Mouse (Mus musculus): ENCODE measurements around the gene Ak1. TPM values are rescaled to one million over a fixed set of nuclear protein-coding genes. Genes with fewer than 3 reads are reported as not detected.

Gene Ak1
- total RNA-seq (2023) = 0.77 TPM

DNA sequence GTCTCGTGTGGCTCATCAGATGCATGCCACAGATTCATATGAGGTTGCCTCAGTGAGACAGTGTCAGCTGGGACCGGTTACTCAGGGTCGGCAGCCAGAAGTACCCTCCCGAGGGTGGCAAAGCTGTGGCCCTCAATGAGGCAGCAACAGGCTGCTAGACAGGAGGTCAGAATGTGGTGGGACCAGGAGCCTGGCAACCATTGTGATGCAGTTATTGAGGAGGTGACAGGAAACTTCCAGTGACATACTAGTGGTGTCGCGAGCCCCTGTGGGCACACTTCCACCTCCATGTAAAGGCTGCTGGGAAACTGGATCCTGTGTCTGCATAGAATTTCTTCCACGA, at the start of gene Ak1:
Gene Ak1 (plus strand): TSS at position 242 of the 343 bp plus-strand sequence.

DNA sequence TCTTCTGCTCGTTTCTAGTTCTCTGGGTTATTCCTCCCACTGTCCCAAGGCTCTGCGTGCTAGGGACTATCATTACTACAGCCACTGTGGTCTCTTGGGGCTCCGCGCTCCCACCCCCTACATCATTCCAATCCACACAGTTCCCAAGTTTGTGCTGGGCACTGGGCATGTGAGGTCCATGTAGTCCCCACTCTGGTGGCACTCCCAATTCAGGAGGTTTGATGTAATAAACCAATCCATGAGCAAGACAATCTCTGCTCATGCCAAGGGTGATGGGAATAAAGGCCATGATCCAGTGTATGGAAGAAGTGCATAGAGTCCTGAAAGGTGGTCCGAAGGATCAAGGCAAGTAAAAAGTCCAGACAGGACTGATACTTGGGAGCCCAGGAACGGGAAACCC, 47.1 kb upstream of the Ak1 start, which contains the start of gene Pip5kl1:
Gene Pip5kl1 (plus strand): TSS at position 301 of the 400 bp plus-strand sequence.

GRCm38 (mm10) chr2:32575586-32576160, 45.9 kb upstream of the Ak1 start, which contains the start of gene 9430097D07Rik:
Gene 9430097D07Rik (minus strand): TSS chr2:32575684.

GRCm38 (mm10) chr2:32586871-32587351, 34.6 kb upstream of the Ak1 start, which contains the start of gene St6galnac4:
Gene St6galnac4 (plus strand): TSS chr2:32587095.

GRCm38 (mm10) chr2:32599409-32599808, 22.1 kb upstream of the Ak1 start, which contains the start of gene St6galnac6:
Gene St6galnac6 (plus strand): TSS chr2:32599709.

DNA sequence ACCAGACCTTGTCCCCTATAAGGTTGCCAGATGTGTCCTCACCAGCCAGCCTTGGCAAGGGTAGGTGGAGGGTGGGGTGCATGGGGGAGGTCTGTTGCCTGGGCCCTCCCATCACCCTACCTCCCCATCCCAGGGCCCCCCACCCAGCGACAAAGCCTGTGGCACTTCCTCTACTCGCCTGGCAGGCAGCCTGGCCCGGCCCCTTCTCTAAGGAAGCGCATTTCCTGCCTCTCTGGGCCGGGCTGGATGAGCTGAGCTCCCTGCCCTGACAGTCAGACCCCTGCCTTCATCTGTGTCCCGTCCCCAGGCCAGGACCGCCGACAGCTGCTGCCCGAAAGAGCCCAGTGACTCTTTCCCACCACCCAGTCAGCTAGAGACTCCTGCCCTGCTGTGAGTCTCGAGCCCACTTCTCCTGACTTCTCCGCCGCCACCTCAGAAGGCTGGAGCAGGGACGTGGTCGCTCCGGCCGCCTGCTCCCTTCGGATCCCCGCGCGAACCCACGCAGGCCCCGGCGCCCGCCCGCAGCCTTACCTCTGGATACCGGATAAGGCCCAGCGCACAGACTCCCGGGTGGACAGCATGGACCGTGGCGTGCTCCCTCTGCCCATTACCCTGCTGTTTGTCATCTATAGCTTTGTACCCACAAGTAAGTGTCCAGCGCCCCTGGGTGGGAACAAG, 25.0 kb downstream of the Ak1 start, which contains the start of gene Eng:
Gene Eng (plus strand): TSS at position 217 of the 678 bp plus-strand sequence.

Other genes with a start within 250 kb of the Ak1 start
- gene 1110008P14Rik, start 239.8 kb upstream of the Ak1 start, total RNA-seq (2023) = 29.9 TPM
- 3.1 TPM for gene Lcn2, start 233.5 kb upstream of the Ak1 start, total RNA-seq (2023)
- gene Ptges2, start 225.9 kb upstream of the Ak1 start, total RNA-seq (2023) = 10.3 TPM
- gene Naif1, start 171.3 kb upstream of the Ak1 start, total RNA-seq (2023) = 4.7 TPM
- 77.5 TPM for gene Slc25a25, start 170.3 kb upstream of the Ak1 start, total RNA-seq (2023)
- gene Fam102a, start 86.4 kb upstream of the Ak1 start, total RNA-seq (2023) = 188 TPM
- gene Dpm2, start 50.9 kb upstream of the Ak1 start, total RNA-seq (2023) = 51.6 TPM
- gene Pip5kl1, start 47.0 kb upstream of the Ak1 start, total RNA-seq (2023) = 2.3 TPM
- gene 9430097D07Rik, start 46.1 kb upstream of the Ak1 start, total RNA-seq (2023) = not detected
- gene St6galnac4, start 34.7 kb upstream of the Ak1 start, total RNA-seq (2023) = 15.6 TPM
- gene St6galnac6, start 22.0 kb upstream of the Ak1 start, total RNA-seq (2023) = 2.2 TPM
- gene Eng, start 24.8 kb downstream of the Ak1 start, total RNA-seq (2023) = 5.6 TPM
- gene Fpgs, start 82.4 kb downstream of the Ak1 start, total RNA-seq (2023) = 42.6 TPM
- 109 TPM for gene Cdk9, start 91.3 kb downstream of the Ak1 start, total RNA-seq (2023)
- gene Sh2d3c, start 99.3 kb downstream of the Ak1 start, total RNA-seq (2023) = 104 TPM
- not detected for gene 6330409D20Rik, start 119.3 kb downstream of the Ak1 start, total RNA-seq (2023)
- gene Tor2a, start 135.5 kb downstream of the Ak1 start, total RNA-seq (2023) = 30.4 TPM
- not detected for gene Ttc16, start 153.9 kb downstream of the Ak1 start, total RNA-seq (2023)
- gene Ptrh1, start 154.0 kb downstream of the Ak1 start, total RNA-seq (2023) = 8.0 TPM
- gene Cfap157, start 162.7 kb downstream of the Ak1 start, total RNA-seq (2023) = not detected
- gene Stxbp1, start 225.5 kb downstream of the Ak1 start, total RNA-seq (2023) = 1.8 TPM